Mouse (Mus musculus): Measurements from ENCODE around the gene Pcyt2. TPM values are rescaled to one million over a fixed set of nuclear protein-coding genes. Genes with fewer than 3 reads are reported as not detected.

The Pcyt2 gene
- polyA plus RNA-seq, 1 experiment: 260 TPM

GRCm38 (mm10) chr11:120630401-120630871, 12.7 kb upstream of the Pcyt2 start:
- 28% methylated on average over 5 of the region's 5 CpGs for WGBS
- Histone ChIP-seq H3K4me1 (replicated peaks; ENCODE audit: control insufficient read depth, insufficient read depth, low read length) (peaks cover 69% of the 10 kb centered on the region), H3K27me3 (ENCODE audit: control insufficient read depth, insufficient read depth, low read length) (no peaks in the 10 kb centered on the region), H3K36me3 (ENCODE audit: control insufficient read depth, insufficient read depth, low read length) (no peaks in the 10 kb centered on the region), H3K27ac (ENCODE audit: control insufficient read depth, insufficient read depth, low read length) (peak overlapping the region; percentile 13), H3K4me3 (ENCODE audit: control insufficient read depth, insufficient read depth, low read length) (no peak overlapping the region)
- no peak for TF ChIP-seq POLR2A (IDR thresholded peaks at IDR 0.05; ENCODE audit: control insufficient read depth, extremely low read depth, insufficient read depth, low read length, poor library complexity)
- no peak for TF ChIP-seq CTCF (IDR thresholded peaks at IDR 0.05; ENCODE audit: borderline replicate concordance, control insufficient read depth, extremely low read depth, insufficient read depth, low read length, poor library complexity)
- DNase-seq: no peak

GRCm38 (mm10) chr11:120629911-120630310, 12.2 kb upstream of the Pcyt2 start:
- no peak for DNase-seq
- H3K4me1 ChIP-seq (replicated peaks; ENCODE audit: control insufficient read depth, insufficient read depth, low read length): peaks cover 74% of the 10 kb centered on the region
- WGBS: 10% methylated on average over 7 of the region's 7 CpGs
- H3K36me3 ChIP-seq (ENCODE audit: control insufficient read depth, insufficient read depth, low read length): no peaks in the 10 kb centered on the region
- peak overlapping the region; percentile 13 for H3K27ac ChIP-seq (ENCODE audit: control insufficient read depth, insufficient read depth, low read length)
- TF ChIP-seq CTCF (IDR thresholded peaks at IDR 0.05; ENCODE audit: borderline replicate concordance, control insufficient read depth, extremely low read depth, insufficient read depth, low read length, poor library complexity) (no peak), POLR2A (IDR thresholded peaks at IDR 0.05; ENCODE audit: control insufficient read depth, extremely low read depth, insufficient read depth, low read length, poor library complexity) (no peak)
- no peaks in the 10 kb centered on the region for H3K27me3 ChIP-seq (ENCODE audit: control insufficient read depth, insufficient read depth, low read length)
- peak overlapping the region; percentile 29; the same call in 1 of the 2 replicates for H3K4me3 ChIP-seq (ENCODE audit: control insufficient read depth, insufficient read depth, low read length)

- WGBS: 8% methylated on average over 23 of the region's 23 CpGs
- Histone ChIP-seq H3K4me3 (ENCODE audit: control insufficient read depth, insufficient read depth, low read length) (peak overlapping the region; percentile 29), H3K4me1 (replicated peaks; ENCODE audit: control insufficient read depth, insufficient read depth, low read length) (peaks cover 74% of the 10 kb centered on the region), H3K36me3 (ENCODE audit: control insufficient read depth, insufficient read depth, low read length) (no peaks in the 10 kb centered on the region), H3K27me3 (ENCODE audit: control insufficient read depth, insufficient read depth, low read length) (no peaks in the 10 kb centered on the region), H3K27ac (ENCODE audit: control insufficient read depth, insufficient read depth, low read length) (peak overlapping the region; percentile 18)
- DNase-seq: peak; percentile 75
- no peak; the same call in 1 of the 2 replicates for TF ChIP-seq CTCF (IDR thresholded peaks at IDR 0.05; ENCODE audit: borderline replicate concordance, control insufficient read depth, extremely low read depth, insufficient read depth, low read length, poor library complexity)
- TF ChIP-seq POLR2A (IDR thresholded peaks at IDR 0.05; ENCODE audit: control insufficient read depth, extremely low read depth, insufficient read depth, low read length, poor library complexity): peak; percentile 28; the same call in 1 of the 2 replicates
Measured at GRCm38 (mm10) chr11:120629341-120629730, 11.6 kb upstream of the Pcyt2 start.

- H3K27ac ChIP-seq (ENCODE audit: control insufficient read depth, insufficient read depth, low read length): peak overlapping the region; percentile 18
- peak overlapping the region; percentile 29; the same call in 1 of the 2 replicates for H3K4me3 ChIP-seq (ENCODE audit: control insufficient read depth, insufficient read depth, low read length)
- 81% methylated on average over 23 of the region's 23 CpGs for WGBS
- H3K36me3 ChIP-seq (ENCODE audit: control insufficient read depth, insufficient read depth, low read length): no peaks in the 10 kb centered on the region
- peak; percentile 33 for DNase-seq
- H3K4me1 ChIP-seq (replicated peaks; ENCODE audit: control insufficient read depth, insufficient read depth, low read length): peaks cover 71% of the 10 kb centered on the region
- TF ChIP-seq POLR2A (IDR thresholded peaks at IDR 0.05; ENCODE audit: control insufficient read depth, extremely low read depth, insufficient read depth, low read length, poor library complexity) (no peak), CTCF (IDR thresholded peaks at IDR 0.05; ENCODE audit: borderline replicate concordance, control insufficient read depth, extremely low read depth, insufficient read depth, low read length, poor library complexity) (peak; percentile 14; the same call in 1 of the 2 replicates)
- H3K27me3 ChIP-seq (ENCODE audit: control insufficient read depth, insufficient read depth, low read length): no peaks in the 10 kb centered on the region
Measured at GRCm38 (mm10) chr11:120628601-120629340, 11.0 kb upstream of the Pcyt2 start.

- peak overlapping the region; percentile 41 for H3K4me3 ChIP-seq (ENCODE audit: control insufficient read depth, insufficient read depth, low read length)
- 0 out of 2 replicates have a peak, but pooled peaks have one; percentile 45 for TF ChIP-seq POLR2A (IDR thresholded peaks at IDR 0.05; ENCODE audit: control insufficient read depth, extremely low read depth, insufficient read depth, low read length, poor library complexity)
- TF ChIP-seq CTCF (IDR thresholded peaks at IDR 0.05; ENCODE audit: borderline replicate concordance, control insufficient read depth, extremely low read depth, insufficient read depth, low read length, poor library complexity): no peak
- peak; percentile 62 for DNase-seq
- no peaks in the 10 kb centered on the region for H3K27me3 ChIP-seq (ENCODE audit: control insufficient read depth, insufficient read depth, low read length)
- H3K27ac ChIP-seq (ENCODE audit: control insufficient read depth, insufficient read depth, low read length): peak overlapping the region; percentile 81
- peaks cover 72% of the 10 kb centered on the region for H3K4me1 ChIP-seq (replicated peaks; ENCODE audit: control insufficient read depth, insufficient read depth, low read length)
- peaks cover 6% of the 10 kb centered on the region for H3K36me3 ChIP-seq (ENCODE audit: control insufficient read depth, insufficient read depth, low read length)
- 17% methylated on average over 22 of the region's 22 CpGs for WGBS
Measured at GRCm38 (mm10) chr11:120627468-120628300, 9.9 kb upstream of the Pcyt2 start.
